Mouse (Mus musculus) T-helper 2 cell (primary cell): Measurements from ENCODE around the gene Tmem121b.

Experiments used
- in situ Hi-C: fragments of 300-600 bp; cut with MboI, MseI; formaldehyde crosslinking; loops from one replicate; pipeline ENCODE4 v1.15.1; 2025; ENCODE audit warnings: high pct_unique_total_duplicates

Gene Tmem121b

GRCm38 (mm10) chr6:120492499-120493373 lies 871 bp downstream of the Tmem121b start:
- in situ Hi-C loops = no loop called here

GRCm38 (mm10) chr6:120491862-120492498 lies 1.6 kb downstream of the Tmem121b start:
- in situ Hi-C loops = no loop called here

GRCm38 (mm10) chr6:120491064-120491463 lies 2.5 kb downstream of the Tmem121b start:
- in situ Hi-C loops = no loop called here

- in situ Hi-C loops = no loop called here
Observed at GRCm38 (mm10) chr6:120489461-120489860, 4.1 kb downstream of the Tmem121b start.

GRCm38 (mm10) chr6:120488647-120489046 lies 5.0 kb downstream of the Tmem121b start:
- in situ Hi-C loops = no loop called here

- in situ Hi-C loops = no loop called here
Observed at GRCm38 (mm10) chr6:120486051-120486510, 7.5 kb downstream of the Tmem121b start.

GRCm38 (mm10) chr6:120485038-120485437 lies 8.6 kb downstream of the Tmem121b start:
- in situ Hi-C loops = no loop called here

- in situ Hi-C loops = no loop called here
Observed at GRCm38 (mm10) chr6:120483211-120483626, 10.4 kb downstream of the Tmem121b start.

GRCm38 (mm10) chr6:120482756-120483155 lies 10.9 kb downstream of the Tmem121b start:
- in situ Hi-C loops = no loop called here

- in situ Hi-C loops = no loop called here
Observed at GRCm38 (mm10) chr6:120482021-120482420, 11.6 kb downstream of the Tmem121b start.

- in situ Hi-C loops = no loop called here
Observed at GRCm38 (mm10) chr6:120481538-120481937, 12.1 kb downstream of the Tmem121b start.

- in situ Hi-C loops = no loop called here
Observed at GRCm38 (mm10) chr6:120480361-120480760, 13.2 kb downstream of the Tmem121b start.

GRCm38 (mm10) chr6:120479302-120479701 lies 14.3 kb downstream of the Tmem121b start:
- in situ Hi-C loops = no loop called here

- in situ Hi-C loops = no loop called here
Observed at GRCm38 (mm10) chr6:120475288-120475687, 18.3 kb downstream of the Tmem121b start.

- in situ Hi-C loops = no loop called here
Observed at GRCm38 (mm10) chr6:120473427-120473826, 20.2 kb downstream of the Tmem121b start.

- in situ Hi-C loops = no loop called here
Observed at GRCm38 (mm10) chr6:120472455-120473140, 21.0 kb downstream of the Tmem121b start.

- in situ Hi-C loops = no loop called here
Observed at GRCm38 (mm10) chr6:120471991-120472441, 21.6 kb downstream of the Tmem121b start.

GRCm38 (mm10) chr6:120470666-120471065 lies 22.9 kb downstream of the Tmem121b start:
- in situ Hi-C loops = no loop called here

- in situ Hi-C loops = no loop called here
Observed at GRCm38 (mm10) chr6:120469770-120470169, 23.8 kb downstream of the Tmem121b start.

GRCm38 (mm10) chr6:120469268-120469667 lies 24.3 kb downstream of the Tmem121b start:
- in situ Hi-C loops = no loop called here

GRCm38 (mm10) chr6:120468259-120468658 lies 25.3 kb downstream of the Tmem121b start:
- in situ Hi-C loops = no loop called here
